Mouse (Mus musculus) right cerebral cortex, adult 2 months (tissue): ENCODE measurements around the gene Zfp933.
A peak's percentile ranks its signal among the peaks of the same experiment; 100 is the strongest.
"Not testable (repeated sequence)": the region's sequence is repeated elsewhere in the genome, so short reads cannot be mapped to it uniquely, and the experiment has no call there.

Experiments
- DNase-seq, 2 experiments: peaks; one replicate each; pipeline ENCODE4 v3.0.0; 2021 to 2022; ENCODE audit warnings: low spot score in 2 of 2

Gene Zfp933

DNA sequence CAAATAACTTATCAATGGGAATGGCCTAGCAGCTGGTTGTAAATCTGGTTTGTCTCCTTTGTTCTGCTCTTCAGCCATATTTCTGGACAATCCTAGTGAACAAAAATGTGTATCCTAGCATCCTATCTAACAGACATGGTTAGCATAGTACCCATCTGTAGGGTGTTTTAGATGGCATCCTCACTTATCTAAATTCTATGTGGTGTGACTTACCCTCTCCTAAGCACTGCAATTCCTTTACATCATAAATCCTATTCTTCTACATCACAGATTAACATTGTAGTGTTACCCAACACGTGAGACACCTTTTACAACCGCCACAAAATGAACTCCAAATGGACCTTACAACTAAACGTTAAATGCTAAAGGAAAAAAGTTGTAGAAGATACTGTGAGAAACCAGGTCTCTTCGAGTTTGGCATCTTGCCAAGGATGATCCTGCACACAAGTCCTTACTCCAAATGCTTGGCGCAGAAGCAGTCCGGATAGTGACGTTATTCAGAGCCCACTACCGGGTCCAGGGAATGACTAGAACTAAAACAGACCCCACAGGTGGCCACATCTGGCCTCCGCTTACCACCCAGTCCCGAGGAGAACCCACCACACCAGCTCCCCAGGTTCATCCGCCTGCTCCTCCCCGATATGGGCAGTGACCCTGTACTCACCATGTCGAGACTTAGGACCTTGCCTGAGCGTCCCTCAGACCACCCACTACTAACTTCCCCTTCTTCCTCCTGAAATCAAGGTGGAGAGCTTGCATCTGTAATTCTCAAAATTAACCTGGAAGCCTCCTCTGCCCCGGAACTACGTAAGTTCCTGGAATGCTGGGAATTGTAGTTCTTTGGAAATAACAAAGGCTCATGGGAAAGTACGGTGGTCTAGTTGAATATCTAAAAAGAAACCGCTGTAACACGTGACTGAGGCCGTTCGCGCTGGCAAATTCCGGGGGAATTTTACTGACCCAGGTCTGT, at the start of gene Zfp933:
Zfp933 (minus strand) TSS at position 753 of the 970 bp plus-strand sequence.
- DNase-seq, result peak; percentile 79 to 81

DNA sequence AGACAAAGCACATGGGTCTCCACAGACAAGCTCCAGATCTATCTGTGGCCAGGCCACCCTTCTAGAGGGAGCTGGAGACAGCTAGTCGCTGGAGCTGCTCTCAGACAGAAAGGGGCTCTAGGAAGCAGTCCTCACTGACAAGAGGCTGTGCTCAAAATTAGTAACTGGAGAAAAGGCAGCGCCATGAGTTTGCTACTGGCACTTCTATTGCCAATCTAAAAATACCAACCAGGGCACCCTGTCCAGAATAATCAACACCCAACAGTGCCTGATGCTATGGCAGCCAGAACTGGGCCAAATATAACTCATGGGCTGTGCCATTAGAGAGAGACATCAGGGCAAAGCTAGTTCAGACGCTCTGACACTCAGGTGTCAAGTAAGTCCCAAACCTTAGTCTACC, 49.2 kb upstream of the Zfp933 start:
- peak in 1 of 2 experiments; percentile 15 for DNase-seq

DNA sequence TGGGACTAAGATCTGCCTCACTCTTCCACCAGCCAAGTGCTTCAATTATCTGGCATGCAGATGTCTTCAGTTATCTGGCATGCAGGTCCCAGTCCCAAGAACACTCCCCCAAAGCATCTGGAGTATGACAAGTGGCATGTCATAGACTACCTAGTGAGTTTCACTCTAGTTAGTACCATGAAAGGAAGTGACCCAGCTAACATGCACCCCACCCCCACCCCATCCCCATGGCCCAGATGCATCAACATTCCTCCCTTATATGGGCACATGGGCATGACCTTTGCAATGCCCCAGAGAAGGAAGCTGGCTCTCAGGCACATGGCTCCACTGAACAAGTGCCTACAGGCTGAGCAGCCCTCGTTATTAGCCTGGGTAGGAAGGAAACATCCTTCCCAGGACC, 48.2 kb upstream of the Zfp933 start:
- no peak for DNase-seq

DNA sequence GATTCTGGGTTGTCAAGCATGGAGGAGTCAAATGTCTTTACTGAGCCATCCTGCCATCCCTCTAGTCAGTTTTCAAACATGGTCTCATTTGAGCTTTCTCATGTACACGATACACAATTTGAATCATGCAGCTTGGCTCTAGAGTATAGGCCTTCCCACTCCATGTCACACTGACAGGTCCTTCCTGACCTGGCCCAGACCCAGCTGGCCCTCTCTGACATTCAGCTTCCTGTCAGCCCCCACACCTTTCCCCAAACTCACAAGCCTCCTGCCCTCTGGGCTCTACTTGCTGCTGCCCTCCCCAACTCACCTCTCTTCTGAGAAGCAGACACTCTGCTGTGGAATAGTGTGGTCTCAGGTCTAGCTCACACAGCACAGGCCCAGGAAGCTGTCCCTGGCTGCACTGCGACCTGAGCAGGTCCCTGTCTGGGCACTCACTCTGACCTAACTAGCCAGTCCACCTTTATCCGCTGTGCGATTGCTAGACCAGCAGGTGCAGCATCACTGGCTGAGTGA, 47.7 kb upstream of the Zfp933 start:
- DNase-seq, result no peak

DNA sequence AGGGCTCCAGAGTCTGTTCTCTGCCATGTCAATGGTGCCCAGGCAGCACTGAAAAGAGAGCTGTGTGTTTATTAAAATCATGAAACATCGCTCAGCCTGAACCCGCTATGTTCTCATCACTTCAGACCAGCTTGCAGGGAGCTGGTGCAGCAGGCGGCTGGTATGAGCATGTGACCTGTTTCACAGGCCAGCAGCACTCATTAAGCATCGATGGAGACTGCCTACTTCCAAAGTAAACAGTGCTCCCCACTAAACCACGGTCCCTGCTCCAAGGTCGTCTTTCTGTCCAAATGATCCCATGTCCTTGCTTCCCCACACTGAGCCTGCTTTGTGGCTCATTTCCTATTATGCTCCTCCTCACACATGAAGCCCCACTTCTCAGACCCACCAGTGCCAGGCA, 42.2 kb upstream of the Zfp933 start:
- DNase-seq, result no peak

DNA sequence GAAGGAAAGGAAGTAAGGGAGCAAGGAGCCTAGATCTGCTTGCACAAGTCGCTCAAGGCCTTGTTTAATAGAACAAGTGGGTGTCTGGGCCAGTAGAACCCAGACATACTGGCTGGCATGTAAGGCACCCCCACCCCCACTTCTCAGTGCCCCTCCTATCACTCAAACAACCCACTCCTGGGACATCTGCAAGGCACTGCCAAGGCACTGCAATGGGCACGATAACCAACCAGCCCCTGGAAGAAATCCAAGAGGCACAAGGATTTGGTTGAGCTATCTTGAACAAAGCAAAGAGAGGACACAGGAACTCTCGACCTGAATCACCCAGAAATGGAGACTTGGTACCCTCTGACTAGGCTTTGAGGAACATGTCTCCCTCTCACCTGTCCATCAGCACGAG, 40.1 kb upstream of the Zfp933 start:
- DNase-seq, result no peak

DNA sequence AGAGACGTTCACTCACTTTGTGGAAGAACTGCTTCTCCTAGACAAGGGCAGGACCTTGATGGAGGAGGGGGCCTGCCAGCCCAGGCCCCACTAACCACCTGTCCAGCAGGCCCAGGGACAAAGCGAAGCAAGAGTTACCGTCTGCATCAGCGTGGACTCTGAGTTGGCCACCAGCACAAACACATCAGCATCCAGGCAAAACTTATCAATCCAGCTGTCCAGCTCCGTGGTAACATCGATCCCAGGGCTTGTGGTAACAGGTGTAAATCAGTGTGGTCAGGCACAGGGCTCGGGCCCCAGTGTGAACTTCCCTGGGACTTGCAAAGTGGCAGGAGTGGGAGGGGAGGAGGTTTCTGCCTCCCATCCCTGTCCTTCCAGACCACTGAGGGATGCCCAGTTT, 39.1 kb upstream of the Zfp933 start:
- DNase-seq, result no peak

DNA sequence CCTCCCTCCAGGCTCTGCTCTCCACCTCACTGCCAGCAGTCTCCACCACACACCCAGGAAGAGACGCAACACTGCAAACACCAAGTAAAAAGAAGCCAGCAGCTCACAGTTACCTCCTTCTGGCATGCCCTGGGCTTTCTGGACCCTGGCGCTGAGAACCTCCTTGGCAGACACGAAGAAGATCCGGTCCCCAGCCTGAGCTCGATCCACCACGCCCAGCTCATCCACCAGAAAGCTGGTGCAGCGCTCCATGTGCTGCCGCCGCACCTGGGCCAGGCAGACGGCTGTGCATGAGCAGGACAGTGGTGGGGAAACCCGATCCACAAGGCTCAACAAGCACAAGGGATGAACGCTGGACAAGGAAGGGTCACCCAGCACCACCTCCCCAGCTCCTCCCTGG, 38.0 kb upstream of the Zfp933 start:
- DNase-seq, result no peak

DNA sequence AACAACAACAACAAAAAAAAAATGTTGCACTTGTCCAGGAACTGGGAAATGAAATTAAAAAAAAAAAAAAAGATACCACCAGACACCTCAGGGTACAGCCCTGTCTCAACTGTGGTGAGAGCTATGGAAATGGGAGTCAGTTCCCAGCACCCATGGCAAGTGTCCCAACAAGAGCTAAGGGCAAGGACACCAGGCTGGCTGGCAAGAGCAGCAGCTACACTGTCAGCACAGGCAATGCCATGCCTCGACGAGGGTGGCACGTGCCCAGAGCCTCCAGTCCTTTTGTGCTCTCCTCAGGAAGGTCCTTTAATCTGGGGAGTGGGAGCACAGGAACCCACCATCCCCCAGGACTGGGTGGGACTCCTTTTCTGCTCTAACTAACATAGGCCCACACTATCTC, 36.0 kb upstream of the Zfp933 start:
- DNase-seq, result no peak

DNA sequence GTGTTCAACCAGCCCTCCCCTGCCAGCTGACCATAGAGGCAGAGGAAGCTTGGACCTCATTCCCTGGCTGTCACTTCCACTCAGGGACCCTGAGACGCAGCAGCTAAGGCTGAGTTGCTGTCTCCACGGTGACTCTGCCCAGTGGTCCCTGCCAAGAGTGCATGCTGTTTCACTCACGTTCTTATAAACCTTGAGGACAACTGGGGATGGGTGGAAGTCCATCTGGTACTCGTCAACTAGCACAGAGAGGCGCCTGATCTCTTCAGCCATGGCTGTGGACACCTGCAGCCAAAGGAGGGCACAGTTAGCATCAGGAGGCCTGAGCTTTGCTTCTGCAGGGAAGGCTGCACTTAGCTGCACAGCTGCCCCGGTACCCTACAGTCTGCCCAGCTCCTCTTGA, 34.9 kb upstream of the Zfp933 start:
- DNase-seq, result no peak

DNA sequence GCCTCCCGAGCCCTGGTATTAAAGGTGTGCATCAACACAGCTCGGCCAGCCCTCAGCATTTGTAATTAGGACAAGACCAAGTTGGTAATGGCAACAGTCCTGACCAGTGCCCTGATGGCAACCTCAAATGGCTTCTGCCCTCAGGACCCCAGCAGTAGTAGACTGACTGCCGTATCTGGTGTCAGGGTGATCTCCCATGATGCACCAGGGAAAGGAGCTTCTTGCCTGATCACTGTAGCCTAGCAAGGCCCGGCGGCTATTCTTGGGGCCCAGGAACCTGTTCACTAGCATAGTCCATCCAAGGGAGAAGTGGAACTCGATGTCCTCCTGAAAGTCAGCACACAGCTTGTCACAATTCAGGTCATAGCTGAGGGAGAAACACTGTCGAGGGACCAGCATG, 33.6 kb upstream of the Zfp933 start:
- DNase-seq, result no peak

DNA sequence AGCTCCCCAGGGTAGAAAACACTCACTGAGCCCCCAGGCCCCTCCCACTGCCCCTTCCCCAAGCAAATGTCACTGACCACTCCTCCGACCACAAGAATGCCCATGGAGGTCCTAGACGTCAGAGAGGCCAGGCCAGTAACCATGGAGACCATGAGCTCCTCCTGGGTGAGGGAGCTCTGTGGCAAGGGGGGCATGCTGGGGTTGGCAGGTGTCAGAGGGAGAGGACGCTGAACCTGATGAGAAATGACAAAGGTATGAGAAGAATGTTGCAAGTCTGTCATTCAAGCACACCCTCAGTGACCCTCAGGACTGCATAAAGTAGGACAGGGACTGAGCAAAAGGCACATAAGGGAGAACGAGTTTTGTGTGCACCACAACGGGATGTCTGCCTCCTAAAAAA, 31.7 kb upstream of the Zfp933 start:
- DNase-seq, result no peak

DNA sequence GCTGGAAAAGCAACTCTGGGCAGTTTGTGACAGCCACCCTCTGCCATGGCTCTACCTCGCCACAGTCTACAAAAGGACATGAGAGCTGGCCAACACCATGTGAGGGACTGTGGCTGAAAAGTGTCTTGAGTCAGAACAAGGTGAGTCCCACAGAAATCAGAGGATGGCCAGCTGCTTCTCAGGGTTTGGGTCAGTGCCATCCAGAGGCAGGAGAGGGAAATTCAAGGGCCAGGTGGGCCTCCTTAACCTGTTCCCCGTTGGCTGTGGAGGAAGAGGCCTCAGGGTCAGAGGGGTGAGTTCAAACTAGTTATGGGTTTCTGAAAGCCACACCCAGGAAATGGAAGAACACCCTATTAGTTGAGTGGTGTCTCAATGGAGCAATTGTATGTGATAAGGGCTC, 31.3 kb upstream of the Zfp933 start:
- DNase-seq, result no peak

DNA sequence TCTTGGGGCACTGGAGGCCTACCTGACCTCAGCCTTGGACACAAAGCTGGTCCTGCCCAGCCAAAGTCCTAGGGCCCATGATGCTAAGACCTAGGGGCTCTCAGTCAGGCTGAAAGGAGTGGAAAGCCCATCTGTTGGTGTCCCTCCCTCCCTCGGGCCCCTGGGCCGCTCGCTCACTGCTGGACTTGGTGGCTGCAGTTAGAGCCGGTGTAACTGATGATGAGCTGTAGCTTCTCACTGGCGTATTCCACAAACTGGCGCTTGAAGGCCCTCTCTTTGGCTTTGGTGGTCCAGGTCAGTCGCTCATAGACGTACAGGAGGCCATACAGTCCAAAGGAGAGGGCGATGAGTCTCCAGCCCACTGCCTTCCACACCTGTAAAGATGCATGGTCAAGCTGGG, 30.4 kb upstream of the Zfp933 start:
- DNase-seq, result no peak

DNA sequence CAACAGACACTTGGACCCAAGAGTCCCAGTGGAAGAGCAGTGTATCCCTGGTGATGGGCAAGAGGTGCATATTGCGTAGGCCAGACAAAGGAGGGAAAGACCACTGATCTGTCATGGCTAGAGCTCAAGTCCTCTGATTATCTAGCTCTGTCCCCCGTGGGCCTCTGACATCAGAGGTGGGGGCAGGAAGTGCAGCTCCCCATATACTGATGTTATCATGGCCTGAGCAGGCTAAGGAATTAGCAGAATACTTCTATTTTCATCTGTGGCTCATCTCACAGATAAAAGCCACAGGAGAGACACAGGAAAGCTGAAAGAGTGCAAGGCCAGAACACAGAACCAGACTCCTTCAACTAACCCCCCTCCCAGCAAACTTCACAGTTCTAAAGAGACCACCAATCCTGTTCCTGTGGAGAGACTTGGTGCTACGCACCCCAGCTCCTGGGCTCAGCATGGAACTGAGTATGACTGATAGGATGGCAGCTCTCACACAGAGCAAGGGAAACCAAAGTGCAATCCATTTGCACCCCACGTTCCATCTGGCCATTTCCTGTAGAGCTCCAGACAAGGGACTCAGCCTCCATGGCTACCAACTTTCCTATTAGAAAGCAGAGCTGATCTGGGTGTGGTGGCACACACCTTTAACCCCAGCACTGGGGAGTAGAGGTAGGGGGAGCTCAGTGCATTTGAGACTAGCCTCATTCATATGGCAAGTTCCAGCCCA, 27.8 kb upstream of the Zfp933 start:
- DNase-seq, result no peak

DNA sequence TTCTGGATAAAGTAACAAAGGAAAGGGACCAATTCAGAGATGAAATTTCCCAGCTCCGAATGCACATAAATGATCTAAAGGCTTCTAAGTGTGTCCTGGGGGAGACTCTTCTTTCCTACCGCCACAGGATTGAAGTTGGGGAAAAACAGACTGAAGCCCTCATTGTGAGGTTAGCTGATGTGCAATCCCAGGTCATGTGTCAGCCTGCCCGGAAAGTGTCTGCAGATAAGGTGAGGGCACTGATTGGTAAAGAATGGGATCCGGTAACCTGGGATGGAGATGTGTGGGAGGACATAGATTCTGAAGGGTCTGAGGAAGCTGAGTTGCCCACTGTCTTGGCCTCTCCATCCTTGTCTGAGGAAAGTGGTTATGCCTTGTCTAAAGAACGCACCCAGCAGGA, 21.1 kb upstream of the Zfp933 start:
- no peak for DNase-seq

DNA sequence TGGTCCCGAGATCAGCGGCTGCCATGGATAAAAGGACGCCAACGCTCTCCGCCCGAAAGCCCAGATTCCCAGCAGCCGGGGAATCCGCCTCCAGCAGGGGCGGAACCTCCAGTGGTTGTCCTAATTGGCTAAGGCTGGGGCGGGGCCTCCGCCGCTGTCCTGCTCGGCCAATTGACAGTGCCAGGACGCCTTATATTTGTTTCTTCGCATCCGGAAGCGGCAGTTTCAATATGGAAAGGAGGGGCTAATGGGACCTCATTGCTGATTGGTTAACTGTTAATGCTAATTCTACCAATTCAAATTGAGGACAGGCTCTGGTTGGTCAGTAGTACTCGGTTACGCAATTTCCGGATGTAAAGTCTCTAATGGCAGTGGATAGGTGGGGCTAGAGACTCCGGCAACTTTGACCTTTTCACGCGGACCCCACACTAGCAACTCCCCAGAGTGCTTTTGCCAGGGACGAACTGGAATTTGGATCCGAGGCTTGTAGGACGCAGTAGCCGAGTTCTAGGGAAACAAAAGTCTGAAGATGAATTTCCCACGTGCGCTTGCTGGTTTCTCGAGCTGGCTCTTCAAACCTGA, 20.4 kb upstream of the Zfp933 start, which contains the start of the genes Miip and Fv1:
Miip (minus strand) TSS at position 367 of the 582 bp plus-strand sequence.
Fv1 (plus strand) TSS at position 530 of the 582 bp plus-strand sequence.
- peak; percentile 94 to 98 for DNase-seq

DNA sequence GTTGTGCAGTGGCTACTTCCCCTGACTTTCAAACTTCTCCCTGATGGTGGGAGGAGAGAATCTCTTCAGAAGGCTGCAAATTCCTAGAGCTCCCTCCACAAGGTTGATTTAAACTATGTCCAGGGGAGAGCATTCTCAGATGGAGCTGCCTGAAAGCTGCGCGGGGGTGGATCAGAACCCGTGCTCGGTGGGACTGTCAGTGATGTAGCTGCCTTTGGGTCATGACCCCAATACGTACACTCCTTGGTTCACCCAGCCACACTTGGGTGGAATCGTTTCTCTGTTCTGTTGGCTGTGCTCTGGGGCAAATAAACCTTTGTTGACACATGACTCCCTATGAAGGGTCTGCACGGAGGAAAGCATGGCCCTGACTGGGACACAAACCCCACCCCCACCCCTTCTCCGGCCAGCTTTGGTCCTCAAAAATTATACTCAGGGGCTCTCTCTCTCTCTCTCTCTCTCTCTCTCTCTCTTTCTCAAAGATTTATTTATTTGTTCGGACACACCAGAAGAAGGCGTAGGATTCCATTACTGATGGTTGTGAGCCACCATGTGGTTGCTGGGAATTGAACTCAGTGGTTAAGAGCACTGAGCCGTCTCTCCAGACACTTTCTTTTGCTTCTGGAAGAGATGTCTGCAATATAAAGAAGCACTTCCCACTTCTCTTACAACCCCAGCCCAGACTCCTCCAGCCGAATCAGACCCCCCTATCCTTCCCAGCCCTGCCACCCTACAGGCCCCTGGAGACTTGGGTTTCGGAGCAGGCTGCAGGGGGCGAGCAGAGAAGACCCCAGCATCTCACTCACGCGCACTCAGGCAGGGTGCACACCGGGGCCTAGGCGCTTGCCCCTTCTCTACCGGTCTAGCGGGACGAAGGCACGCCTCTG, 19.6 kb upstream of the Zfp933 start:
- no peak for DNase-seq

DNA sequence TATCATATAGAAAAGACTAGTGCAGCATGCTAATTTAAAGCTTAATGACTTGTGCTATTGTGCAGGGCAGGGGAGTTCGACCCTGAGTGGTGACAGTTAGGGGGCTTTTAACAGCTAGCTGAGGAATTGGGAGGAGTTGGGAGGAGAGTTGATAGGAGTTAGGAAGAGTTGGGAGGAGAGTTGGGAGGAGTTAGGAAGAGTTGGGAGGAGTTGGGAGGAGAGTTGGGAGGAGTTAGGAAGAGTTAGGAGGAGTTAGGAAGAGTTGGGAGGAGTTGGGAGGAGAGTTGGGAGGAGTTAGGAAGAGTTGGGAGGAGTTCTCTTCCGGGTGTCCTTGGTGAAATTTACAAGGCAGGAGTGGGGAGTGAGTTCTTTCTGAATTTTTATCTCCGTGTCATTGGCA, 18.6 kb upstream of the Zfp933 start:
- DNase-seq, result not testable (repeated sequence)

DNA sequence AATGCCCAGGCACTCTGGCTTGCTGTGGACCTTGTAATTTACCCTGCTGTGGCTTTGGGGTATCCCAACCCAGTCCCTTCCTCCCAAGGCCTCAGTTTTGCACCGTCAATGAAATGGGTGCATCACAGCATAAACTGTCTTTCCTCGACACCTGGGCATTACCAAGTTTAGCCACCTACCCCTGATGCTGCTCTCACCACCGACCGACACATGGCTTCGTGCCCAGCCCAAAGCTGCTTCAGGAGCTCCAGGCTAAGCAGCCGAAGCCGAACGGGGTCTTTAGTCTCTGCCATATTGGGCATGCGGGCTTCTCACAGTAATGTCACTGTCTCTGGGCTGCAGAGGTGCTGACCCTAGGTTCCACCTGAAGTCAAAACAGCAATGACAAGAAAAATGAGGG, 17.9 kb upstream of the Zfp933 start:
- no peak for DNase-seq

DNA sequence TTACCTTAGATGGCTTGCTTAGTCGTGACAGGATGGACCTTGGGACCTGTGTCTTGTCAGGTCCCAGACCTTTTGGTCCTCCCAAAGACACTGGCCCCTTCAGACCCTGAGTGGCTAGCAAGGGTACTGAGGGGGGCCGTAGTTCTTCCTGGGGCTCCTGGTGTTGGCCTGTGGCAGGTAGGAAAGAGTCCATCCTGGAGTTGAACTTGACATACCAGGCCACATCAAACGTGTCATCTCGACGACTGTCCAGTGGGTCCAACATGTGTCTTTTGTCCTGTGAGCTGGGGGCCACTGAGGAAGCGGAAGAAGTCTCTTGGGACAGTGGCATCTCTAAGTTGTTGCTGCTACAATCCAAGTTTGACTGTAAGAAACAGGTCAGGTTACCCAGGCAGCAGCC, 17.5 kb upstream of the Zfp933 start:
- DNase-seq, result no peak
